Mouse (Mus musculus) G1E (cell line): ENCODE measurements around the gene Hmx3.

Source experiments
- CTCF ChIP-seq: IDR thresholded peaks from 2 replicates; pipeline ENCODE4 v1.5.1; 2012; ENCODE audit warnings: low read depth, low read length, inconsistent platforms, mixed read lengths
- GATA1 ChIP-seq: IDR thresholded peaks from 2 replicates; pipeline ENCODE4 v1.6.1; 2012; ENCODE audit warnings: borderline replicate concordance, low read length, inconsistent platforms, mixed read lengths
- GATA2 ChIP-seq: IDR thresholded peaks from 2 replicates; pipeline ENCODE4 v1.6.1; 2012; ENCODE audit warnings: low read depth, low read length, inconsistent platforms, borderline replicate concordance

GRCm38 (mm10) chr7:131542115-131542871 is at the start of gene Hmx3:
- TF ChIP-seq CTCF (no peak), GATA1 (no peak), GATA2 (no peak)
